Mouse (Mus musculus) kidney, adult 11 months (tissue): ENCODE results near the gene Trafd1.
"Not testable (repeated sequence)": the region's sequence is repeated elsewhere in the genome, so short reads cannot be mapped to it uniquely, and the experiment has no call there.

Experiments
- DNase-seq: peaks from one replicate; pipeline ENCODE4 v3.0.0; 2022

Trafd1 gene

DNA sequence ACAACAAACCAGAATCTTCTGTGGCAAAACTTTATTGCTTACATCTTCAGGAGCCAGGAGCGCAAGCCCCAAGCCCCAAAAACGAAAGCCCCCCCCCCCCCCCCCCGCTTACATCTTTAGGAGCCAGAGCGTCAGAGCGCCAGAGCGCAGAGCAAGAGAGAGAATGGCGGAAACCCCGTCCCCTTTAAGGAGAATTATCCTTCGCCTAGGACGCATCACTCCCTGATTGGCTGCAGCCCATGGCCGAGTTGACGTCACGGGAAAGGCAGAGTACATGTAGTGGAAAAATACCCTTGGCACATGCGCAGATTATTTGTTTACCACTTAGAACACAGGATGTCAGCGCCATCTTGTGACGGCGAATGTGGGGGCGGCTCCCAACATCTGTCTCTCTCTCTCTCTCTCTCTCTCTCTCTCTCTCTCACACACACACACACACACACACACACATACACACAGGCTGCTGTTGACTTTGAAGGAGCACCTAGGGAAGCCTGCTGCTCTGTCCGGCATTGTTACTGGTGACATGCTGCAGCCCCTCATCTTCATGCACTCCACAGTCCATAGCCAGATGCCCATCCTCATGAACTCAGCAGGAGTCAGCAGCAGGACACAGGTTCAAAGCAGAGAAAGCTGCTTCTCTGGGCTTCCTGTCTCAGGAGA is 55.1 kb downstream of the Trafd1 start:
- DNase-seq = not testable (repeated sequence)

DNA sequence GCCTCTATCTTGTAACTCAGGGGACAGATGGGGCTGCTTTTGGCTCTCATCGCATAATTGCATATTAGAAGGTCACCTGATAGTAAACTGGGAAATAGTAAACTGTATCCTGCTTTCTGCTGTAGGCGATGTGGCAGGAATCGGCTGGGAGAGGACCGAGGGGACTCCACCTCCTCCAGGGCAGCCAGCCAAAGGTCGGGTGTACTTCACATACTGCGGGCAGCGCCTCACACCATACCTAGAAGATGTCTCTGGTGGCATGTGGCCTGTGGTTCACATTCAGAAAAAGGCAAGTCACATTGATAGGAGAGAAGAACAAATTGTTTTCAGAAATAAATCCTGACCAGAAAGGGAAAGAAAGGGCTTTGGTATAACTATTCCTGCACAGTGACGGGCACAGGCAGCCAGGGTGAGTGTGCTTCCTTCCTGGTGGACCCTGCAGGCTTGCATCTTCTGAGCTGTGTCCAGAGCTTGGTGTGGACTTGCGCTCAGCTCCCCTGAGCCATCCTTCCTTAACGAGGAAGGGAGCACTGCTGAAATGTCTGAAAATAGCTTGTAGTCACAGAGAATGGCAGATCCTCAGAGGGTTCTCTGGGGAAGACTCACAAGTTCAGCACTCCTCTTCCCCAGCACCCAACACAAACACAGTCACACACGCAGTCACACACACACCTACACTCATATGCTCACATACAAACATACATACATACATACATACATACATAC is 55.9 kb downstream of the Trafd1 start:
- peak; percentile 34 for DNase-seq

DNA sequence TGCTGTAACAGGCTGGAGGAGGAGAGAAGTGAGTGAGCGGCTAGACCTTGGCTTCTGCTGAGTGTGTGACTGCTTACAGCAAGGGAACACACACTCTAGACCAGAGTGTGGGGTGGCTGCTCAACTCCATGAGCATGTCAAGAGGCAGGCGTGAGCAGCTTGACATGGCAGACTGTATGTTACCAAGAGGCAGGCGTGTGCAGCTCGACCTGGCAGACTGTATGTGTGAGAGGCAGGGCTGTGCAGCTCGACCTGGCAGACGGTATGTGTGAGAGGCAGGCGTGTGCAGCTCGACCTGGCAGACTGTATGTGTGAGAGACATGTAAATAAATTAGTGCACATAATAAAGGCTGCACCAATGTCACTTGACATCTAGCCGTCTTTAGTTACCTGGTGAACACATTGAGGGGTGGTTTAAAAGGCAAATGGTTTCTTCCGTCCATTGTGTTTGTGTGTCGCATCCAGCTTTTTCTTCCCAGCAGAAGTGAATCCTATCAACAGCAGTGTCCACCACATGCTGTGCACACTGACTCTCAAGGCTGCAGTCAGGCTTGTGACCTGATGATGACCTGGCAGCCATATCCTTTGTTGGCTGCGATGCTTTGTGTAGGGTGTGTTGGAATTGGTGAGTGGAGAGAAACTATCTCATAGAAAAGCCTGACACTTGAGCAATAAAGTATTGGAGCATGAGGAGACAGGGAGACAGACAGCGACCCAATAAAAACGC is 59.2 kb downstream of the Trafd1 start:
- DNase-seq = no peak
